Mouse (Mus musculus) limb, embryonic 12.5 days (tissue): ENCODE measurements around the gene Blzf1. TPM values are rescaled to one million over a fixed set of nuclear protein-coding genes. Genes with fewer than 3 reads are reported as not detected.

Experiments
- ATAC-seq: fragments of 200-750 bp; cut with Nextera tagmentation; 2 replicates; pipeline ENCODE4 v1.8.0; 2017; ENCODE audit warnings: low read depth, moderate TSS enrichment; ENCODE audit not compliant: insufficient number of reproducible peaks, insufficient read depth, low FRiP score, low TSS enrichment
- H3K27ac ChIP-seq: fragments of 300-500 bp; sonication (generic); 2 replicates; pipeline ENCODE4 v1.5.1; 2016; ENCODE audit warnings: mild to moderate bottlenecking, moderate library complexity
- H3K27me3 ChIP-seq: fragments of 300-500 bp; sonication (generic); 2 replicates; pipeline ENCODE4 v1.6.1; 2016; ENCODE audit warnings: mild to moderate bottlenecking, moderate library complexity
- H3K36me3 ChIP-seq: fragments of 300-500 bp; sonication (generic); 2 replicates; pipeline ENCODE4 v1.6.1; 2016; ENCODE audit warnings: mild to moderate bottlenecking, moderate library complexity
- H3K4me1 ChIP-seq: fragments of 300-500 bp; sonication (generic); replicated peaks from 2 replicates; pipeline ENCODE4 v1.6.1; 2016
- H3K4me2 ChIP-seq: fragments of 300-500 bp; sonication (generic); 2 replicates; pipeline ENCODE4 v1.6.1; 2016; ENCODE audit warnings: mild to moderate bottlenecking, moderate library complexity
- H3K4me3 ChIP-seq: fragments of 300-500 bp; sonication (generic); replicated peaks from 2 replicates; pipeline ENCODE4 v1.5.1; 2016; ENCODE audit warnings: mild to moderate bottlenecking
- H3K9ac ChIP-seq: fragments of 300-500 bp; sonication (generic); replicated peaks from 2 replicates; pipeline ENCODE4 v1.6.1; 2016; ENCODE audit warnings: mild to moderate bottlenecking, moderate library complexity
- H3K9me3 ChIP-seq: fragments of 300-500 bp; sonication (generic); 2 replicates; pipeline ENCODE4 v1.6.1; 2016; ENCODE audit warnings: mild to moderate bottlenecking, moderate library complexity
- WGBS: fragments of 180-500 bp; shearing (Covaris S2); methylation state at CpG from one replicate; pipeline ENCODE4 v1.1.7; 2016; 5-methylcytosine and 5-hydroxymethylcytosine counted together
- polyA plus RNA-seq: library from polyadenylated mRNA; unstranded; fragments of >200 nt; fragmentation: Nextera tagmentation; extraction: Ambion mirVana; gene quantifications from 2 replicates; pipeline ENCODE4 v1.2.1, GENCODE M21; 2016

Gene Blzf1
- polyA plus RNA-seq, 1 experiment from 2014 or later: 27.5 TPM

DNA sequence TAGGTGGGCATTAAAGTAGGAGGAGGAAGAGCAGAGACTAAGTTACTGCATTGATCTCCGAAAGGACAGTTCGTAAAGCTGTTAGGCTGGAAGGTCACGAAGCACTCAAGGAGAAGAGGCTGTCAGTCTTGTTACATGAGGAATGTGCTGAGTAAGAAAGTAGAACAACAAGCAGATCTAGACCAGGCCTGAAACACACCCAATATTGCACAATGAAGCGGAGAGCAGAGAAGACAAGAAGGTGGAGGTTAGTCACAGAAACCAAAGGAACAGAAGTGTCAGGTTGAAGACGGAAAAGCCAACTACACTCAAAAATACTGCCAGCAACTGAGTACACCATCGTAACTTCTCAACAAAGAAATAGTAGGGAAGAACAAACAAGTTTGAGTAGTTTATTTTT, 13.2 kb downstream of the Blzf1 start:
- 88% methylated on average over 6 of the region's 6 CpGs for WGBS
- H3K27me3 ChIP-seq: no peaks in the 10 kb centered on the region

GRCm38 (mm10) chr1:164292040-164292439, 15.2 kb downstream of the Blzf1 start:
- no peak overlapping the region for H3K27ac ChIP-seq
- H3K9ac ChIP-seq: no peak overlapping the region
- peaks cover 58% of the 10 kb centered on the region for H3K36me3 ChIP-seq
- no peaks in the 10 kb centered on the region for H3K4me1 ChIP-seq
- H3K4me3 ChIP-seq: no peak overlapping the region
- H3K4me2 ChIP-seq: no peak overlapping the region
- H3K9me3 ChIP-seq: no peaks in the 10 kb centered on the region
- ATAC-seq: no peak
- 95% methylated on average over 5 of the region's 5 CpGs for WGBS
- no peaks in the 10 kb centered on the region for H3K27me3 ChIP-seq

More for the DNA sequence above, 13.2 kb downstream of the Blzf1 start:
- H3K4me1 ChIP-seq: no peaks in the 10 kb centered on the region
- ATAC-seq: no peak
- no peak overlapping the region for H3K4me2 ChIP-seq
- H3K36me3 ChIP-seq: peaks cover 76% of the 10 kb centered on the region
- no peak overlapping the region for H3K4me3 ChIP-seq
- no peak overlapping the region for H3K27ac ChIP-seq
- H3K9me3 ChIP-seq: no peaks in the 10 kb centered on the region
- H3K9ac ChIP-seq: no peak overlapping the region

DNA sequence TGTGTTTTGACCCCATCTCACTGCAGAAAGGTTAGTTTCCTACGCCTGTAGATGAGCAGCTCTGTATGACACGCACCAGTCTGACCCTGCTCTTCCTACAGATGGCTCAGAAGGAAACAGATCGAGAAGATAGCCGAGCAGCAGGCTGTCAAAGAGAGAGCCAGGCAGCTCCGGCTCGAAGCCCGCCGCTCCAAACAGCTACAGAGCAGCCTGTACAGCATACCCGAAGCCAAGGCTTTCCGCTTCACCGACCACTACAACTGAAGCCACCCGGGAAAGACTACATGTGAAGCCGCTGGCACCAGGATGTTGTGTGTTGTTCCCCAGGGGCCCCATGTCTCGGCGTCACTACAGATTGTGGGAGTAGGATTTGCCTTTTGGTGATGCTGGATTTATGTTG, 19.9 kb downstream of the Blzf1 start:
- Histone ChIP-seq H3K27ac (no peak overlapping the region), H3K9ac (no peak overlapping the region), H3K9me3 (no peaks in the 10 kb centered on the region), H3K36me3 (peaks cover 21% of the 10 kb centered on the region), H3K27me3 (no peaks in the 10 kb centered on the region), H3K4me2 (no peak overlapping the region), H3K4me1 (no peaks in the 10 kb centered on the region), H3K4me3 (no peak overlapping the region)
- no peak for ATAC-seq
- 69% methylated on average over 15 of the region's 15 CpGs for WGBS

DNA sequence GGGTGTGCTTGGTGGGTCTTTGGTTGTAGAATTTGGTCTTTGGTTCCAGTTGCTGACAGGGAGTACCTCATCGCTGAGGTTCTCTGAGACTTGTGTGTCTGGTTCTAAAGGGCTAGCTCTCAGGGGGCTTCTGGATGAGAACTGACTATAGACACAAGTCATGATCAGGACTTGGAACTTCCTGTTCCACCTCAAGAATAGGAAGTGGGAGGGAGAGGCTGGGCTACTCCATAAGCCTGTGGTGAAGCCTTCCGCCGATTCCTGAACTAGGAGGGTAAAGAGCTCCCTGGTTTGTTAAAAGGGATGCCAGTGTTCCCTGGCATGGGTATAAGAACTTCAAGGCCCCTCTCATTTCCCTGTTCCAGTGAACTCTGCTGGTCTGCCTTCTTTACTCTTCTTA, 23.3 kb downstream of the Blzf1 start:
- no peak overlapping the region for H3K4me2 ChIP-seq
- H3K36me3 ChIP-seq: no peaks in the 10 kb centered on the region
- H3K27ac ChIP-seq: no peak overlapping the region
- H3K27me3 ChIP-seq: no peaks in the 10 kb centered on the region
- ATAC-seq: no peak
- H3K4me1 ChIP-seq: no peaks in the 10 kb centered on the region
- H3K4me3 ChIP-seq: no peak overlapping the region
- no peak overlapping the region for H3K9ac ChIP-seq
- no peaks in the 10 kb centered on the region for H3K9me3 ChIP-seq
- WGBS: 88% methylated on average over 3 of the region's 3 CpGs

GRCm38 (mm10) chr1:164279332-164279731, 28.0 kb downstream of the Blzf1 start:
- Histone ChIP-seq H3K4me1 (peaks cover 3% of the 10 kb centered on the region), H3K4me3 (no peak overlapping the region), H3K36me3 (no peaks in the 10 kb centered on the region), H3K27ac (no peak overlapping the region), H3K9me3 (no peaks in the 10 kb centered on the region), H3K9ac (no peak overlapping the region), H3K4me2 (no peak overlapping the region), H3K27me3 (no peaks in the 10 kb centered on the region)
- WGBS: 67% methylated on average over 4 of the region's 4 CpGs
- no peak for ATAC-seq

DNA sequence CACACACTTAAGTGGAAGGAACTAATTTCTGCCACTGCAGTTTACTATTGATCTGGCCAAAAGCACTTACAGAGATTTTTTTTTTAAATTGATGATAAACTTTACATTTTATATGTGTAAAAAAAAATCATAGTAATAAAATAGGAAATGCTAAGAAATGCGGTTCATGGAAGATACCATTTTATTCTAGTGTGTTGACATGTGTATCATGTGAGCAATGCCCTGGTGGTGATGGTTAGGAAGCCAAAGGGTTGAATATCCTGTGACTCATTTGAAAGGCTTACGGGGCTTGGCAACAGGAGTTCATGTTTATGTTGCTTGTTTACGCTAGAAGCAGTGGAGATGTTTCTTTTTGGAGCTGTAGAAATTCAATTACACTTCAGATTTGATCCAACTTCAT, 30.7 kb downstream of the Blzf1 start:
- Histone ChIP-seq H3K9ac (no peak overlapping the region), H3K4me1 (peaks cover 23% of the 10 kb centered on the region), H3K4me3 (no peak overlapping the region), H3K4me2 (no peak overlapping the region), H3K27ac (no peak overlapping the region), H3K27me3 (no peaks in the 10 kb centered on the region), H3K36me3 (no peaks in the 10 kb centered on the region), H3K9me3 (no peaks in the 10 kb centered on the region)
- WGBS: 91% methylated on average over 3 of the region's 3 CpGs
- no peak for ATAC-seq

- peak; percentile 87 for ATAC-seq
- H3K9me3 ChIP-seq: no peaks in the 10 kb centered on the region
- under 1% methylated on average over 31 of the region's 31 CpGs for WGBS
- peak within 1 kb of the TSS; percentile 90 for H3K4me2 ChIP-seq
- no peaks in the 10 kb centered on the region for H3K36me3 ChIP-seq
- peak within 1 kb of the TSS; percentile 62 for H3K4me3 ChIP-seq
- H3K9ac ChIP-seq: peak within 1 kb of the TSS; percentile 62
- peaks cover 23% of the 10 kb centered on the region for H3K4me1 ChIP-seq
- 0 out of 2 replicates have a peak within 1 kb of the TSS, but pooled peaks have one; percentile 23 for H3K27ac ChIP-seq
- no peaks in the 10 kb centered on the region for H3K27me3 ChIP-seq
These were observed 31.8 kb downstream of the Blzf1 start, which contains the start of gene Ccdc181 for GRCm38 (mm10) chr1:164275455-164275954. TSS of gene Ccdc181 (plus strand) at chr1:164275585.

DNA sequence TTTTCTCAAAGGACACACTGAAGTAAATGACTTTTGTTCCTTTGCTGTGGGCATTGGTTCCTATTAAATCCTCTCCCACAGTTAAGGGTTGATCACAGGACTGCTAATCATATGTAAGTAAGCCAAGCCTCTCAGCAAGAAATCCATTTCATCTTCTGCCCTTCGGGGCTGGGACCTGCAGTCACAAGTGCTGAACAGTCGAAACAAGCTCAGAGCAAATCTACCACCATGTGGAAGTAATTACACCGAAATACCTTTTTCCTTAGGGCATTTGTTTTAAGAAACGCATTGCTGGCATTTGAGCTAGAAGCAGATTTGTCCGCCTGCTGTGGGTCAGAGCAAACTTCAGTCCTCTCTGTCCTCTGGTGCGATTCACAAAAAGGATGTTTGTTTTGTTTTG, 33.6 kb downstream of the Blzf1 start:
- Histone ChIP-seq H3K4me1 (peaks cover 23% of the 10 kb centered on the region), H3K4me3 (no peak overlapping the region), H3K36me3 (no peaks in the 10 kb centered on the region), H3K9me3 (no peaks in the 10 kb centered on the region), H3K9ac (no peak overlapping the region), H3K4me2 (peak overlapping the region; percentile 15; the same call in 1 of the 2 replicates), H3K27ac (0 out of 2 replicates have a peak overlapping the region, but pooled peaks have one; percentile 47), H3K27me3 (no peaks in the 10 kb centered on the region)
- 11% methylated on average over 6 of the region's 6 CpGs for WGBS
- ATAC-seq: peak; percentile 35; the same call in 1 of the 2 replicates

- Histone ChIP-seq H3K27me3 (no peaks in the 10 kb centered on the region), H3K4me1 (peaks cover 23% of the 10 kb centered on the region), H3K4me3 (no peak overlapping the region), H3K9me3 (no peaks in the 10 kb centered on the region), H3K9ac (no peak overlapping the region), H3K36me3 (no peaks in the 10 kb centered on the region), H3K27ac (no peak overlapping the region), H3K4me2 (no peak overlapping the region)
- 89% methylated on average over 7 of the region's 7 CpGs for WGBS
- no peak for ATAC-seq
These were observed 36.3 kb downstream of the Blzf1 start for GRCm38 (mm10) chr1:164270941-164271340.

DNA sequence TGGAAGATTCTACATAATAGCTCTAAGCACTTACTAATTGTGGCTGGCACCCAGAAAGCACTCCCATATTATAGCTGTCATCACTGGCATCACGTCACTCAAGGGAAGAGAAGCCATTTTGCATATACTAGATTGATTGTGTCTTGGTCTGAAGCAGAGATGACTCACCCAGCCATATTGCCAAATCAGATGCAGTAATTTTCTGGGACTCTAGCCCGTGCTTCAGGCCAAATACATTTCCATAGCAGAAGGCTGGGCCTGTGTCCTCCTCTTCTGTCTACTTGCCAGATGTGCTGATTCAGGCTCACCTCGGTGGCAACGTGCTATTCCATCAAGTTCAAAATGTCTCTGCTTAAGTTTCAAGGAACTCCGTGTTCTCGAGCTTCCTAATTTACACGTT, 45.7 kb downstream of the Blzf1 start:
- no peak overlapping the region for H3K9ac ChIP-seq
- no peak overlapping the region for H3K27ac ChIP-seq
- peaks cover 29% of the 10 kb centered on the region for H3K36me3 ChIP-seq
- no peak overlapping the region for H3K4me2 ChIP-seq
- no peak for ATAC-seq
- no peaks in the 10 kb centered on the region for H3K9me3 ChIP-seq
- no peaks in the 10 kb centered on the region for H3K4me1 ChIP-seq
- no peaks in the 10 kb centered on the region for H3K27me3 ChIP-seq
- 93% methylated on average over 7 of the region's 7 CpGs for WGBS
- no peak overlapping the region for H3K4me3 ChIP-seq

GRCm38 (mm10) chr1:164260171-164261028, 46.9 kb downstream of the Blzf1 start:
- Histone ChIP-seq H3K4me2 (no peak overlapping the region), H3K4me1 (no peaks in the 10 kb centered on the region), H3K9me3 (no peaks in the 10 kb centered on the region), H3K4me3 (no peak overlapping the region), H3K9ac (no peak overlapping the region), H3K36me3 (peaks cover 29% of the 10 kb centered on the region), H3K27me3 (no peaks in the 10 kb centered on the region), H3K27ac (no peak overlapping the region)
- WGBS: 75% methylated on average over 16 of the region's 16 CpGs
- ATAC-seq: no peak
